Mouse (Mus musculus): Measurements from ENCODE around the gene Gabpb1. TPM values are rescaled to one million over a fixed set of nuclear protein-coding genes. Genes with fewer than 3 reads are reported as not detected.

Gabpb1 gene
- 233 TPM for polyA plus RNA-seq (2017; shearing (Covaris generic))

GRCm38 (mm10) chr2:126676122-126676515 is at the start of gene Gabpb1:
TSS of gene Gabpb1 (minus strand) at chr2:126676337.

GRCm38 (mm10) chr2:126706759-126707437 is 30.8 kb upstream of the Gabpb1 start, which contains the start of gene Usp8:
TSS of gene Usp8 (plus strand) at chr2:126707328.

DNA sequence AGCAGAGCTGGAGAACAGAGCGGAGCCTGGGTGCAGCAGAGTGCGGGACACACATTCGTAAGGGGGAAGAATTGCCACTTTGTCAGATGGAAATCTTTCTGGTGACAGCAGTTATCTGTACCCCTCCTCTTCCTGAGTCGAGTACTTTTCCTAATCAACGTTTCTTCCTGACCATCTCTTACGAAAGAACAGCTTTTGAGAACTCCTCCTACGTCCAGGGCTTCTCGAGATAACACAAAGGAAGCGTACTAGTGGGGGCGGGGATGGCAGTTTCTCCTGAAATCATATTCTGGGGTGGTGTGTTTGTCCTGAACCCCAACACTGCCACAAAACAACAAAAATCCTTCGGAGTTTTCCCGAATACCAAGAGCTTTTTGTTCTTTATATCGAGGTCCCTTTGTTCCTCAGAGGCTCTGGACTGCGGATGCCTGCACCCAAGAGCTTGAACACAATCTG is 56.9 kb downstream of the Gabpb1 start, which contains the start of gene Hdc:
TSS of gene Hdc (minus strand) at position 51 of the 456 bp plus-strand sequence.

Other genes starting within 250 kb of the Gabpb1 start
- 75.4 TPM for gene Atp8b4, start 175.7 kb downstream of the Gabpb1 start, polyA plus RNA-seq (2017; shearing (Covaris generic))
- gene Slc27a2, start 123.9 kb downstream of the Gabpb1 start, polyA plus RNA-seq (2017; shearing (Covaris generic)): 0.54 TPM
- 11.1 TPM for gene Hdc, start 57.0 kb downstream of the Gabpb1 start, polyA plus RNA-seq (2017; shearing (Covaris generic))
- gene Usp8, start 31.0 kb upstream of the Gabpb1 start, polyA plus RNA-seq (2017; shearing (Covaris generic)): 48.1 TPM
- 2.8 TPM for gene Usp50, start 107.1 kb upstream of the Gabpb1 start, polyA plus RNA-seq (2017; shearing (Covaris generic))
- 58.4 TPM for gene Trpm7, start 199.9 kb upstream of the Gabpb1 start, polyA plus RNA-seq (2017; shearing (Covaris generic))

Measured in effector memory CD4-positive, alpha-beta T cell, adult 7 months (primary cell).